8 mouse cellular contexts compared by ENCODE assay signal in the genomic region with DNA sequence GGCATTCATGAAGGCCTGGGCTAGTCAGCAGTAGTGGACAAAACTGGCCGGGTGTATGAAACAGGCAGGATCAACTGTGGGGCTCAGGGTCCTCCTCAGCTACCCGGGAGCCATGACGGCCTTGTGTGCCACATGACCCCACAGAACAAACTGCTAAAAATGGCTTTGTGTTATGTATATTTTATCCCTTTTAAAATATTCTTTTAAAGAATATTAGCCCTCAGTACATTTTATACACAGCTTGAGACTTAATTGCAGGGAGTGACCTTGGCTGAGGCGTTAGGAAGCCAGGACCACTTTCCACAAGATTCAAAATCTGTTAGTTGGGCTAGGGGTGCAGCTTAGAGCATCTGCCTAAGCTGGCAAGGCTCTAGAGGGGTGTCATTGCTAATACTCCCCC. TPM values are rescaled to one million over a fixed set of nuclear protein-coding genes. Genes with fewer than 3 reads are reported as not detected.
A peak's percentile ranks its signal among the peaks of the same experiment; 100 is the strongest.
DNase-seq lines count a peak whose midpoint lies in the region; ATAC-seq and TF ChIP-seq lines count a peak whose summit lies in the region.

No protein-coding gene starts in this region.

- H3K4me2 ChIP-seq in embryonic facial prominence, embryonic 14.5 days (ENCODE audit: low read depth, low read length): peak overlapping the region; percentile 76
- H3K4me2 ChIP-seq in hindbrain, embryonic 16.5 days (ENCODE audit: low read length): peak overlapping the region; percentile 60
- H3K4me2 ChIP-seq in midbrain, postnatal 0 days (ENCODE audit: low read depth, low read length, poor library complexity, severe bottlenecking): peak overlapping the region; percentile 57

- no peak for ATAC-seq in embryonic facial prominence, embryonic 14.5 days (ENCODE audit: low read depth)
- 0 out of 2 replicates have a peak, but pooled peaks have one; percentile 48 for ATAC-seq in hindbrain, embryonic 16.5 days
- peak; percentile 69; the same call in 1 of the 2 replicates for ATAC-seq in midbrain, postnatal 0 days (ENCODE audit: low FRiP score)

- H3K36me3 ChIP-seq in embryonic facial prominence, embryonic 14.5 days (ENCODE audit: control insufficient read depth, insufficient read depth, low read length): no peaks in the 10 kb centered on the region
- H3K36me3 ChIP-seq in hindbrain, embryonic 16.5 days (ENCODE audit: control insufficient read depth, insufficient read depth, low read length): no peaks in the 10 kb centered on the region
- H3K36me3 ChIP-seq in midbrain, postnatal 0 days (ENCODE audit: insufficient read depth, low read length): no peaks in the 10 kb centered on the region

- peak; percentile 7 for DNase-seq in layer of hippocampus, adult 11-12 months (ENCODE audit: low spot score)
- DNase-seq in layer of hippocampus, adult 18-20 months (ENCODE audit: low spot score in 2 of 2): no peak
- DNase-seq in embryonic facial prominence, embryonic 14.5 days (ENCODE audit: low spot score): no peak
- DNase-seq in midbrain, postnatal 0 days (ENCODE audit: low spot score): peak; percentile 24
- no peak for DNase-seq in spleen, postnatal 4 days (ENCODE audit: low spot score in 2 of 2)
- no peak for DNase-seq in thymus, postnatal 0 days (ENCODE audit: low spot score)
- no peak for DNase-seq in c-Kit-positive CD71-positive TER-119-positive erythroid progenitor cells, embryonic 14.5 days (ENCODE audit: low spot score)

- no peaks in the 10 kb centered on the region; the same call in 1 of the 2 replicates for H3K4me1 ChIP-seq in embryonic facial prominence, embryonic 14.5 days (ENCODE audit: control insufficient read depth, insufficient read depth, low read length)
- H3K4me1 ChIP-seq in hindbrain, embryonic 16.5 days (ENCODE audit: control insufficient read depth, insufficient read depth, low read depth, low read length): peaks cover 4% of the 10 kb centered on the region; the same call in 1 of the 2 replicates
- 0 out of 2 replicates have a peak, but pooled peaks cover under 1% of the 10 kb centered on the region for H3K4me1 ChIP-seq in midbrain, postnatal 0 days (ENCODE audit: insufficient read depth, low read length)

- H3K9ac ChIP-seq in embryonic facial prominence, embryonic 14.5 days (ENCODE audit: low read depth, low read length): peak overlapping the region; percentile 72; the same call in 1 of the 2 replicates
- H3K9ac ChIP-seq in hindbrain, embryonic 16.5 days (ENCODE audit: low read depth, low read length): no peak overlapping the region
- peak overlapping the region; percentile 70; the same call in 1 of the 2 replicates for H3K9ac ChIP-seq in midbrain, postnatal 0 days (replicated peaks; ENCODE audit: low read length, poor library complexity, severe bottlenecking)

- peak overlapping the region; percentile 52; the same call in 1 of the 2 replicates for H3K27ac ChIP-seq in embryonic facial prominence, embryonic 14.5 days (replicated peaks; ENCODE audit: low read depth, low read length)
- H3K27ac ChIP-seq in hindbrain, embryonic 16.5 days (ENCODE audit: low read depth, low read length): peak overlapping the region; percentile 68
- H3K27ac ChIP-seq in midbrain, postnatal 0 days (ENCODE audit: low read depth, low read length): peak overlapping the region; percentile 88

- H3K27me3 ChIP-seq in embryonic facial prominence, embryonic 14.5 days (replicated peaks; ENCODE audit: control insufficient read depth, insufficient read depth, low read length): no peaks in the 10 kb centered on the region
- no peaks in the 10 kb centered on the region for H3K27me3 ChIP-seq in hindbrain, embryonic 16.5 days (replicated peaks; ENCODE audit: control insufficient read depth, insufficient read depth, low read length)
- no peaks in the 10 kb centered on the region for H3K27me3 ChIP-seq in midbrain, postnatal 0 days (ENCODE audit: insufficient read depth, low read length)

- TF ChIP-seq CTCF in midbrain, postnatal 0 days (IDR thresholded peaks at IDR 0.05): no peak

- H3K9me3 ChIP-seq in embryonic facial prominence, embryonic 14.5 days (ENCODE audit: control insufficient read depth, low read length): no peaks in the 10 kb centered on the region
- H3K9me3 ChIP-seq in hindbrain, embryonic 16.5 days (ENCODE audit: control insufficient read depth, low read length): no peaks in the 10 kb centered on the region
- H3K9me3 ChIP-seq in midbrain, postnatal 0 days (ENCODE audit: low read length): no peaks in the 10 kb centered on the region

- 67% methylated on average over 4 of the region's 4 CpGs for WGBS in embryonic facial prominence, embryonic 14.5 days
- 46% methylated on average over 4 of the region's 4 CpGs for WGBS in hindbrain, embryonic 16.5 days
- WGBS in midbrain, postnatal 0 days: 18% methylated on average over 4 of the region's 4 CpGs

- peak overlapping the region; percentile 36 for H3K4me3 ChIP-seq in embryonic facial prominence, embryonic 14.5 days (ENCODE audit: low read depth, low read length)
- no peak overlapping the region for H3K4me3 ChIP-seq in hindbrain, embryonic 16.5 days (ENCODE audit: low read length)
- no peak overlapping the region; the same call in 1 of the 2 replicates for H3K4me3 ChIP-seq in midbrain, postnatal 0 days (ENCODE audit: low read depth, low read length)

RNA-seq across cellular contexts. Expression of a gene that starts 5.8 kb away (rescaled TPM):
- 100 to 1,000 TPM; 258 to 268 TPM for total RNA-seq in layer of hippocampus, adult 18-20 months (2021)
- 386 and 420 TPM in 2 replicates for polyA plus RNA-seq in embryonic facial prominence, embryonic 14.5 days (2014; fragmentation: Nextera tagmentation; extraction: Ambion mirVana)
- 384 and 414 TPM in 2 replicates for polyA plus RNA-seq in hindbrain, embryonic 16.5 days (2015; fragmentation: Nextera tagmentation; extraction: Ambion mirVana)
- total RNA-seq in midbrain, postnatal 0 days (2014; rRNA removed): 215 and 300 TPM in 2 replicates
- polyA plus RNA-seq in midbrain, postnatal 0 days (2015; fragmentation: Nextera tagmentation; extraction: Ambion mirVana): 262 and 273 TPM in 2 replicates
- 350 and 356 TPM in 2 replicates for polyA plus RNA-seq in thymus, postnatal 0 days (2015; fragmentation: Nextera tagmentation; extraction: Ambion mirVana)

RNA-seq across cellular contexts. Expression of a gene that starts 16.7 kb away (rescaled TPM):
- not detected for total RNA-seq in layer of hippocampus, adult 18-20 months (2021)
- polyA plus RNA-seq in embryonic facial prominence, embryonic 14.5 days (2014; fragmentation: Nextera tagmentation; extraction: Ambion mirVana): 0.35 TPM in 1 of 2 replicates, not detected in the other
- 0.86 and 2.6 TPM in 2 replicates for polyA plus RNA-seq in hindbrain, embryonic 16.5 days (2015; fragmentation: Nextera tagmentation; extraction: Ambion mirVana)
- 0.71 TPM in 1 of 2 replicates, not detected in the other for total RNA-seq in midbrain, postnatal 0 days (2014; rRNA removed)
- polyA plus RNA-seq in midbrain, postnatal 0 days (2015; fragmentation: Nextera tagmentation; extraction: Ambion mirVana): 0.92 and 1.8 TPM in 2 replicates
- not detected in 2 replicates for polyA plus RNA-seq in thymus, postnatal 0 days (2015; fragmentation: Nextera tagmentation; extraction: Ambion mirVana)

RNA-seq across cellular contexts. Expression of a gene that starts 45.5 kb away (rescaled TPM):
- total RNA-seq in layer of hippocampus, adult 18-20 months (2021): 100 to 1,000 TPM; 411 to 425 TPM
- 258 and 271 TPM in 2 replicates for polyA plus RNA-seq in embryonic facial prominence, embryonic 14.5 days (2014; fragmentation: Nextera tagmentation; extraction: Ambion mirVana)
- polyA plus RNA-seq in hindbrain, embryonic 16.5 days (2015; fragmentation: Nextera tagmentation; extraction: Ambion mirVana): 303 and 304 TPM in 2 replicates
- 227 and 275 TPM in 2 replicates for total RNA-seq in midbrain, postnatal 0 days (2014; rRNA removed)
- 235 and 244 TPM in 2 replicates for polyA plus RNA-seq in midbrain, postnatal 0 days (2015; fragmentation: Nextera tagmentation; extraction: Ambion mirVana)
- 196 and 213 TPM in 2 replicates for polyA plus RNA-seq in thymus, postnatal 0 days (2015; fragmentation: Nextera tagmentation; extraction: Ambion mirVana)

RNA-seq across cellular contexts. Expression of a gene that starts 60.0 kb away (rescaled TPM):
- 10 to 100 TPM; 30.4 to 30.9 TPM for total RNA-seq in layer of hippocampus, adult 18-20 months (2021)
- polyA plus RNA-seq in embryonic facial prominence, embryonic 14.5 days (2014; fragmentation: Nextera tagmentation; extraction: Ambion mirVana): 22.2 and 23.1 TPM in 2 replicates
- polyA plus RNA-seq in hindbrain, embryonic 16.5 days (2015; fragmentation: Nextera tagmentation; extraction: Ambion mirVana): 23.5 and 25.1 TPM in 2 replicates
- total RNA-seq in midbrain, postnatal 0 days (2014; rRNA removed): 11.3 and 21.8 TPM in 2 replicates
- polyA plus RNA-seq in midbrain, postnatal 0 days (2015; fragmentation: Nextera tagmentation; extraction: Ambion mirVana): 19.9 and 20.6 TPM in 2 replicates
- polyA plus RNA-seq in thymus, postnatal 0 days (2015; fragmentation: Nextera tagmentation; extraction: Ambion mirVana): 13.0 and 13.6 TPM in 2 replicates

Comparison
In these comparisons a context has a peak if more than half of its experiments do, and no peak if none do; other contexts are left out.
1. DNase-seq: peak in layer of hippocampus, adult 11-12 months (single experiment) and midbrain, postnatal 0 days (single experiment); none in layer of hippocampus, adult 18-20 months (0 of 2), embryonic facial prominence, embryonic 14.5 days (single experiment), spleen, postnatal 4 days (0 of 2), thymus, postnatal 0 days (single experiment) and c-Kit-positive CD71-positive TER-119-positive erythroid progenitor cells, embryonic 14.5 days (single experiment).
2. Peak in every context shown above with its lines, with median percentiles within 50 percentile points of each other: H3K27ac ChIP-seq and H3K4me2 ChIP-seq.